ENCODE assay signal across 12 mouse cellular contexts in genomic region chr8:3202792-3203191, GRCm38 (mm10).
DNase-seq lines count a peak whose midpoint lies in the region.
"Had no signal": no experiment of that assay in that cellular context is flagged by ENCODE, and none has a peak within 500 bp of the region (broad histone marks: within the 10 kb centered on the region; RNA-seq: fewer than 3 reads in every experiment).

No protein-coding gene starts in this region.

- peak; percentile 63 to 87 for DNase-seq in adrenal gland, adult (ENCODE audit: inconsistent age in 2 of 2, low spot score in 1 of 2)
- no peak for DNase-seq in adrenal gland, postnatal 25 days
- peak; percentile 50 for DNase-seq in adrenal gland, postnatal 10 days
- DNase-seq in adrenal gland, postnatal 4 days (ENCODE audit: low spot score in 2 of 2), result no peak
- peak; percentile 44 to 55 for DNase-seq in adrenal gland, postnatal 36 days
- DNase-seq: B cell, adult 2 months; cerebellum, adult 11 months; cerebellum, adult 18-20 months; cerebellum, adult 8-10 months; cerebellum, adult 9-11 months; cerebellum, postnatal 25 days; forebrain, postnatal 0 days had no signal

Comparison
In these comparisons a context has a peak if more than half of its experiments do, and no peak if none do; other contexts are left out.
1. DNase-seq: peak in adrenal gland, adult (2 of 2), adrenal gland, postnatal 10 days (single experiment) and adrenal gland, postnatal 36 days (2 of 2); none in adrenal gland, postnatal 25 days (single experiment) and adrenal gland, postnatal 4 days (0 of 2).